Mouse (Mus musculus) neural tube, embryonic 12.5 days (tissue): ENCODE measurements around the gene Atp8a1. TPM values are rescaled to one million over a fixed set of nuclear protein-coding genes. Genes with fewer than 3 reads are reported as not detected.
"Not testable (repeated sequence)": the region's sequence is repeated elsewhere in the genome, so short reads cannot be mapped to it uniquely, and the experiment has no call there.

Experiments
- ATAC-seq: fragments of 200-750 bp; cut with Nextera tagmentation; 2 replicates; pipeline ENCODE4 v1.8.0; 2017; ENCODE audit warnings: low read depth, mild to moderate bottlenecking, moderate TSS enrichment, moderate library complexity; ENCODE audit not compliant: low FRiP score
- H3K27ac ChIP-seq: fragments of 300-500 bp; sonication (generic); 2 replicates; pipeline ENCODE4 v1.5.1; 2016
- H3K27me3 ChIP-seq: fragments of 300-500 bp; sonication (generic); replicated peaks from 2 replicates; pipeline ENCODE4 v1.6.1; 2016; ENCODE audit warnings: mild to moderate bottlenecking
- H3K36me3 ChIP-seq: fragments of 300-500 bp; sonication (generic); 2 replicates; pipeline ENCODE4 v1.6.1; 2016; ENCODE audit warnings: mild to moderate bottlenecking
- H3K4me1 ChIP-seq: fragments of 300-500 bp; sonication (generic); 2 replicates; pipeline ENCODE4 v1.6.1; 2016
- H3K4me2 ChIP-seq: fragments of 300-500 bp; sonication (generic); replicated peaks from 2 replicates; pipeline ENCODE4 v1.6.1; 2016; ENCODE audit warnings: mild to moderate bottlenecking
- H3K4me3 ChIP-seq: fragments of 300-500 bp; sonication (generic); 2 replicates; pipeline ENCODE4 v1.5.1; 2016
- H3K9ac ChIP-seq: fragments of 300-500 bp; sonication (generic); 2 replicates; pipeline ENCODE4 v1.6.1; 2016; ENCODE audit warnings: mild to moderate bottlenecking
- H3K9me3 ChIP-seq: fragments of 300-500 bp; sonication (generic); 2 replicates; pipeline ENCODE4 v1.6.1; 2016; ENCODE audit warnings: mild to moderate bottlenecking
- WGBS: fragments of 180-500 bp; shearing (Covaris S2); methylation state at CpG from one replicate; pipeline ENCODE4 v1.1.7; 2016; 5-methylcytosine and 5-hydroxymethylcytosine counted together
- polyA plus RNA-seq: library from polyadenylated mRNA; unstranded; fragments of >200 nt; fragmentation: Nextera tagmentation; extraction: Ambion mirVana; gene quantifications from 2 replicates; pipeline ENCODE4 v1.2.1, GENCODE M21; 2016

The Atp8a1 gene
- polyA plus RNA-seq, 1 experiment from 2014 or later = 34.7 TPM

- no peak overlapping the region for H3K27ac ChIP-seq
- no peak for ATAC-seq
- no peak overlapping the region for H3K4me2 ChIP-seq
- peaks cover 11% of the 10 kb centered on the region; the same call in 1 of the 2 replicates for H3K4me1 ChIP-seq
- no peak overlapping the region for H3K9ac ChIP-seq
- H3K27me3 ChIP-seq = no peaks in the 10 kb centered on the region
- 85% methylated on average over 6 of the region's 6 CpGs for WGBS
- no peaks in the 10 kb centered on the region for H3K9me3 ChIP-seq
- H3K36me3 ChIP-seq = no peaks in the 10 kb centered on the region
- H3K4me3 ChIP-seq = no peak overlapping the region
These were observed 24.6 kb downstream of the Atp8a1 start for GRCm38 (mm10) chr5:67822619-67823018.

GRCm38 (mm10) chr5:67821987-67822401 is 25.2 kb downstream of the Atp8a1 start:
- Histone ChIP-seq H3K4me3 (no peak overlapping the region), H3K27ac (no peak overlapping the region), H3K27me3 (no peaks in the 10 kb centered on the region), H3K9ac (no peak overlapping the region), H3K4me1 (peaks cover 11% of the 10 kb centered on the region; the same call in 1 of the 2 replicates), H3K4me2 (no peak overlapping the region), H3K9me3 (no peaks in the 10 kb centered on the region), H3K36me3 (no peaks in the 10 kb centered on the region)
- ATAC-seq = no peak
- WGBS = 88% methylated on average over 8 of the region's 8 CpGs

- Histone ChIP-seq H3K27ac (no peak overlapping the region), H3K9ac (no peak overlapping the region), H3K36me3 (no peaks in the 10 kb centered on the region), H3K4me2 (no peak overlapping the region), H3K27me3 (no peaks in the 10 kb centered on the region), H3K4me3 (no peak overlapping the region), H3K9me3 (no peaks in the 10 kb centered on the region), H3K4me1 (peaks cover 11% of the 10 kb centered on the region; the same call in 1 of the 2 replicates)
- ATAC-seq = no peak
- 87% methylated on average over 2 of the region's 2 CpGs for WGBS
These were observed 26.0 kb downstream of the Atp8a1 start for GRCm38 (mm10) chr5:67821185-67821584.

- ATAC-seq = no peak
- H3K27me3 ChIP-seq = no peaks in the 10 kb centered on the region
- WGBS = 84% methylated on average over 5 of the region's 5 CpGs
These were observed 27.8 kb downstream of the Atp8a1 start for GRCm38 (mm10) chr5:67819451-67819850.

GRCm38 (mm10) chr5:67815572-67816325 is 31.5 kb downstream of the Atp8a1 start:
- no peak for ATAC-seq
- H3K9ac ChIP-seq = no peak overlapping the region
- H3K36me3 ChIP-seq = no peaks in the 10 kb centered on the region; the same call in 1 of the 2 replicates
- no peaks in the 10 kb centered on the region for H3K4me1 ChIP-seq
- H3K4me2 ChIP-seq = no peak overlapping the region
- no peak overlapping the region for H3K4me3 ChIP-seq
- no peak overlapping the region for H3K27ac ChIP-seq
- no peaks in the 10 kb centered on the region for H3K9me3 ChIP-seq
- WGBS = 75% methylated on average over 16 of the region's 16 CpGs
- H3K27me3 ChIP-seq = no peaks in the 10 kb centered on the region

More at GRCm38 (mm10) chr5:67819451-67819850, 27.8 kb downstream of the Atp8a1 start:
- Histone ChIP-seq H3K4me3 (no peak overlapping the region), H3K9me3 (no peaks in the 10 kb centered on the region), H3K4me1 (peaks cover 11% of the 10 kb centered on the region; the same call in 1 of the 2 replicates), H3K36me3 (no peaks in the 10 kb centered on the region), H3K9ac (no peak overlapping the region), H3K4me2 (no peak overlapping the region), H3K27ac (no peak overlapping the region)

GRCm38 (mm10) chr5:67815060-67815459 is 32.2 kb downstream of the Atp8a1 start:
- H3K9me3 ChIP-seq, ATAC-seq, H3K4me2 ChIP-seq, H3K9ac ChIP-seq, H3K36me3 ChIP-seq, H3K27me3 ChIP-seq, H3K4me1 ChIP-seq, H3K27ac ChIP-seq, H3K4me3 ChIP-seq: not testable (repeated sequence)
- 89% methylated on average over 8 of the region's 8 CpGs for WGBS

GRCm38 (mm10) chr5:67814437-67814965 is 32.7 kb downstream of the Atp8a1 start:
- no peak for ATAC-seq
- Histone ChIP-seq H3K4me2 (no peak overlapping the region), H3K4me1 (no peaks in the 10 kb centered on the region), H3K9ac (no peak overlapping the region), H3K27ac (no peak overlapping the region), H3K36me3 (no peaks in the 10 kb centered on the region; the same call in 1 of the 2 replicates), H3K4me3 (no peak overlapping the region), H3K9me3 (no peaks in the 10 kb centered on the region), H3K27me3 (no peaks in the 10 kb centered on the region)
- WGBS = 92% methylated on average over 7 of the region's 7 CpGs

- Histone ChIP-seq H3K9ac (no peak overlapping the region), H3K27me3 (no peaks in the 10 kb centered on the region), H3K4me3 (no peak overlapping the region), H3K4me2 (no peak overlapping the region), H3K4me1 (no peaks in the 10 kb centered on the region), H3K27ac (no peak overlapping the region), H3K9me3 (no peaks in the 10 kb centered on the region), H3K36me3 (no peaks in the 10 kb centered on the region; the same call in 1 of the 2 replicates)
- ATAC-seq = no peak
- 96% methylated on average over 5 of the region's 5 CpGs for WGBS
These were observed 33.9 kb downstream of the Atp8a1 start for GRCm38 (mm10) chr5:67813334-67813733.

- Histone ChIP-seq H3K4me3 (no peak overlapping the region), H3K9me3 (no peaks in the 10 kb centered on the region), H3K4me1 (no peaks in the 10 kb centered on the region), H3K9ac (no peak overlapping the region), H3K27me3 (no peaks in the 10 kb centered on the region), H3K4me2 (no peak overlapping the region), H3K27ac (no peak overlapping the region), H3K36me3 (peaks cover 5% of the 10 kb centered on the region; the same call in 1 of the 2 replicates)
- WGBS = 92% methylated on average over 17 of the region's 17 CpGs
- ATAC-seq = no peak
These were observed 44.8 kb downstream of the Atp8a1 start for GRCm38 (mm10) chr5:67802174-67803030.

- no peaks in the 10 kb centered on the region for H3K27me3 ChIP-seq
- 35% methylated on average over 8 of the region's 8 CpGs for WGBS
- ATAC-seq = no peak
- no peak overlapping the region for H3K4me2 ChIP-seq
- H3K4me1 ChIP-seq = no peaks in the 10 kb centered on the region
- H3K9ac ChIP-seq = no peak overlapping the region
- no peak overlapping the region for H3K27ac ChIP-seq
- H3K36me3 ChIP-seq = 0 out of 2 replicates have a peak, but pooled peaks cover 5% of the 10 kb centered on the region
- H3K4me3 ChIP-seq = no peak overlapping the region
- no peaks in the 10 kb centered on the region for H3K9me3 ChIP-seq
These were observed 46.4 kb downstream of the Atp8a1 start for GRCm38 (mm10) chr5:67800801-67801200.

- 85% methylated on average over 7 of the region's 7 CpGs for WGBS
- H3K27ac ChIP-seq = no peak overlapping the region
- no peaks in the 10 kb centered on the region for H3K9me3 ChIP-seq
- H3K4me3 ChIP-seq = no peak overlapping the region
- ATAC-seq = no peak
- H3K4me2 ChIP-seq = no peak overlapping the region
- no peaks in the 10 kb centered on the region for H3K4me1 ChIP-seq
- H3K36me3 ChIP-seq = no peaks in the 10 kb centered on the region
- H3K9ac ChIP-seq = no peak overlapping the region
- no peaks in the 10 kb centered on the region for H3K27me3 ChIP-seq
These were observed 47.4 kb downstream of the Atp8a1 start for GRCm38 (mm10) chr5:67799785-67800184.

- no peaks in the 10 kb centered on the region for H3K9me3 ChIP-seq
- WGBS = 88% methylated on average over 4 of the region's 4 CpGs
- ATAC-seq = no peak
- no peaks in the 10 kb centered on the region for H3K4me1 ChIP-seq
- H3K36me3 ChIP-seq = no peaks in the 10 kb centered on the region
- H3K27me3 ChIP-seq = no peaks in the 10 kb centered on the region
- H3K27ac ChIP-seq = no peak overlapping the region
- H3K9ac ChIP-seq = no peak overlapping the region
- H3K4me3 ChIP-seq = no peak overlapping the region
- H3K4me2 ChIP-seq = no peak overlapping the region
These were observed 48.9 kb downstream of the Atp8a1 start for GRCm38 (mm10) chr5:67798348-67798747.
